Mouse (Mus musculus) T-cell, adult 2 months (primary cell): Measurements from ENCODE around the gene Commd4.
"Not testable (repeated sequence)": the region's sequence is repeated elsewhere in the genome, so short reads cannot be mapped to it uniquely, and the experiment has no call there.

Experiments used
- DNase-seq: peaks from one replicate; pipeline ENCODE4 v3.0.0; 2022; ENCODE audit warnings: low spot score

Gene Commd4

GRCm38 (mm10) chr9:57158013-57158470 lies at the start of gene Commd4:
Commd4 (minus strand) TSS chr9:57158331.
- peak; percentile 79 for DNase-seq

GRCm38 (mm10) chr9:57206896-57207295 lies 48.8 kb upstream of the Commd4 start:
- DNase-seq, result no peak

- not testable (repeated sequence) for DNase-seq
Measured at GRCm38 (mm10) chr9:57203571-57203970, 45.4 kb upstream of the Commd4 start.

- no peak for DNase-seq
Measured at GRCm38 (mm10) chr9:57202981-57203380, 44.9 kb upstream of the Commd4 start.

- DNase-seq, result no peak
Measured at GRCm38 (mm10) chr9:57197414-57197813, 39.3 kb upstream of the Commd4 start.

- DNase-seq, result no peak
Measured at GRCm38 (mm10) chr9:57196708-57197107, 38.6 kb upstream of the Commd4 start.

- no peak for DNase-seq
Measured at GRCm38 (mm10) chr9:57168411-57168810, 10.3 kb upstream of the Commd4 start.

- no peak for DNase-seq
Measured at GRCm38 (mm10) chr9:57166173-57166572, 8.0 kb upstream of the Commd4 start.

- DNase-seq, result no peak
Measured at GRCm38 (mm10) chr9:57163137-57163536, 5.0 kb upstream of the Commd4 start.

GRCm38 (mm10) chr9:57162496-57162895 lies 4.4 kb upstream of the Commd4 start:
- no peak for DNase-seq

- no peak for DNase-seq
Measured at GRCm38 (mm10) chr9:57158506-57158905, 375 bp upstream of the Commd4 start.

- peak; percentile 67 for DNase-seq
Measured at GRCm38 (mm10) chr9:57157499-57157898, 632 bp downstream of the Commd4 start.

- no peak for DNase-seq
Measured at GRCm38 (mm10) chr9:57156823-57157222, 1.3 kb downstream of the Commd4 start.

- no peak for DNase-seq
Measured at GRCm38 (mm10) chr9:57156383-57156782, 1.7 kb downstream of the Commd4 start.

GRCm38 (mm10) chr9:57152331-57152730 lies 5.8 kb downstream of the Commd4 start:
- no peak for DNase-seq

GRCm38 (mm10) chr9:57150192-57150591 lies 7.9 kb downstream of the Commd4 start:
- DNase-seq, result no peak

GRCm38 (mm10) chr9:57149021-57149420 lies 9.1 kb downstream of the Commd4 start:
- DNase-seq, result no peak

GRCm38 (mm10) chr9:57148144-57148878 lies 9.8 kb downstream of the Commd4 start, which contains the start of gene Neil1:
Neil1 (minus strand) TSS chr9:57148305.
- peak; percentile 91 for DNase-seq

- DNase-seq, result no peak
Measured at GRCm38 (mm10) chr9:57147205-57148143, 10.7 kb downstream of the Commd4 start.

- no peak for DNase-seq
Measured at GRCm38 (mm10) chr9:57146451-57147066, 11.6 kb downstream of the Commd4 start.

- DNase-seq, result no peak
Measured at GRCm38 (mm10) chr9:57144830-57145229, 13.3 kb downstream of the Commd4 start.

GRCm38 (mm10) chr9:57143212-57143611 lies 14.9 kb downstream of the Commd4 start:
- no peak for DNase-seq
